Mouse (Mus musculus): Measurements from ENCODE around the gene Urb1.

DNA sequence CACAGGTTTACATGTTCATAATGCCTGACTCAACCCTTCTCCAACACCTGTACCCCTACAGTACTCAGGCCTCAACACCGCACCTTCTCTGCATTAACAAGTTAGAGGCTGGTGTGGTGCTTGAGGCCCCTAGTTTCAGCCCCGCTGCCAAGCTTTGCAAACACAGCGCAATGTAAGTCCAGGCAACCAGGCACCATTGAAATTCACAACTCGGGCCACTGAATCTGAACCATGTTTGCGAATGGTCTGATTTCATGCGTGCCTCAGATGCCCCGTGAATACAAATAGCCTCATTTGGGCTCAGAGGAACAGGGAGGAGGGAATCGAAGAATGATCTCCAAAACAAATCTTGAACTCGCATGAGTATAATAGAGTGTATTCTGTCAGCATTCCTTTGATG is 32.0 kb upstream of the Urb1 start:
- TF ChIP-seq CTCF (IDR thresholded peaks at IDR 0.05) (no peak), POLR2A (IDR thresholded peaks at IDR 0.05; ENCODE audit: insufficient read depth, low read depth, low read length) (no peak), EP300 (IDR thresholded peaks at IDR 0.05; ENCODE audit: insufficient read depth, low read depth, low read length) (no peak)
